9 mouse cellular contexts compared by ENCODE assay signal in genomic region chr8:61228678-61229077, GRCm38 (mm10). TPM values are rescaled to one million over a fixed set of nuclear protein-coding genes. Genes with fewer than 3 reads are reported as not detected.
DNase-seq lines count a peak whose midpoint lies in the region; ATAC-seq and TF ChIP-seq lines count a peak whose summit lies in the region.
"Had no signal": no experiment of that assay in that cellular context is flagged by ENCODE, and none has a peak within 500 bp of the region (broad histone marks: within the 10 kb centered on the region; RNA-seq: fewer than 3 reads in every experiment).

No protein-coding gene starts in this region.

- peaks cover 6% of the 10 kb centered on the region; the same call in 1 of the 2 replicates for H3K36me3 ChIP-seq in forebrain, embryonic 14.5 days (ENCODE audit: control insufficient read depth, insufficient read depth, low read length)
- H3K36me3 ChIP-seq in hindbrain, embryonic 14.5 days (replicated peaks; ENCODE audit: control insufficient read depth, insufficient read depth), result no peaks in the 10 kb centered on the region
- H3K36me3 ChIP-seq in neural tube, embryonic 13.5 days, result no peaks in the 10 kb centered on the region

- 77% methylated on average over 8 of the region's 8 CpGs for WGBS in forebrain, embryonic 14.5 days
- WGBS in hindbrain, embryonic 14.5 days, result 69% methylated on average over 8 of the region's 8 CpGs
- WGBS in neural tube, embryonic 13.5 days, result 68% methylated on average over 8 of the region's 8 CpGs

- H3K4me1 ChIP-seq in forebrain, embryonic 14.5 days (ENCODE audit: control insufficient read depth, insufficient read depth, low read length), result peaks cover 41% of the 10 kb centered on the region
- H3K4me1 ChIP-seq in hindbrain, embryonic 14.5 days (replicated peaks; ENCODE audit: control insufficient read depth, insufficient read depth, low read length), result peaks cover 54% of the 10 kb centered on the region
- peaks cover 71% of the 10 kb centered on the region for H3K4me1 ChIP-seq in neural tube, embryonic 13.5 days (replicated peaks)

- DNase-seq in layer of hippocampus, adult 2 months (ENCODE audit: low spot score in 2 of 2), result no peak
- DNase-seq in layer of hippocampus, adult 11-12 months (ENCODE audit: low spot score), result no peak
- DNase-seq in forebrain, embryonic 14.5 days (ENCODE audit: low spot score), result no peak
- DNase-seq in hindbrain, embryonic 14.5 days (ENCODE audit: low spot score), result no peak
- no peak for DNase-seq in spleen, postnatal 10 days (ENCODE audit: low spot score in 2 of 2)
- DNase-seq in urinary bladder, postnatal 10 days (ENCODE audit: low spot score), result no peak
- DNase-seq: adrenal gland, postnatal 25 days; thymus, postnatal 25 days had no signal

- no peaks in the 10 kb centered on the region for H3K27me3 ChIP-seq in forebrain, embryonic 14.5 days (replicated peaks; ENCODE audit: control insufficient read depth, insufficient read depth, low read length)
- no peaks in the 10 kb centered on the region for H3K27me3 ChIP-seq in hindbrain, embryonic 14.5 days (ENCODE audit: control insufficient read depth, insufficient read depth, low read length)
- no peaks in the 10 kb centered on the region for H3K27me3 ChIP-seq in neural tube, embryonic 13.5 days

- H3K9me3 ChIP-seq in forebrain, embryonic 14.5 days (replicated peaks; ENCODE audit: control insufficient read depth, low read length), result no peaks in the 10 kb centered on the region
- no peaks in the 10 kb centered on the region for H3K9me3 ChIP-seq in hindbrain, embryonic 14.5 days (ENCODE audit: control insufficient read depth, low read length)
- H3K9me3 ChIP-seq in neural tube, embryonic 13.5 days, result no peaks in the 10 kb centered on the region

- H3K9ac ChIP-seq in forebrain, embryonic 14.5 days (ENCODE audit: low read length), result peak overlapping the region; percentile 32; the same call in 1 of the 2 replicates
- H3K9ac ChIP-seq in hindbrain, embryonic 14.5 days, result no peak overlapping the region
- H3K9ac ChIP-seq in neural tube, embryonic 13.5 days, result peak overlapping the region; percentile 38; the same call in 1 of the 2 replicates

- no peak for ATAC-seq in forebrain, embryonic 14.5 days
- no peak for ATAC-seq in hindbrain, embryonic 14.5 days (ENCODE audit: low FRiP score)
- ATAC-seq in neural tube, embryonic 13.5 days (ENCODE audit: low read depth), result no peak

- H3K27ac ChIP-seq in layer of hippocampus, adult 2 months, result no peak overlapping the region
- no peak overlapping the region for H3K27ac ChIP-seq in forebrain, embryonic 14.5 days (ENCODE audit: low read depth, low read length)
- no peak overlapping the region for H3K27ac ChIP-seq in hindbrain, embryonic 14.5 days
- H3K27ac ChIP-seq in neural tube, embryonic 13.5 days (replicated peaks), result no peak overlapping the region

- peak overlapping the region; percentile 82 for H3K4me3 ChIP-seq in layer of hippocampus, adult 2 months
- peak overlapping the region; percentile 9; the same call in 1 of the 2 replicates for H3K4me3 ChIP-seq in forebrain, embryonic 14.5 days (ENCODE audit: low read depth, low read length)
- peak overlapping the region; percentile 87 for H3K4me3 ChIP-seq in hindbrain, embryonic 14.5 days (replicated peaks; ENCODE audit: low read length)
- peak overlapping the region; percentile 73; the same call in 1 of the 2 replicates for H3K4me3 ChIP-seq in neural tube, embryonic 13.5 days

- TF ChIP-seq CTCF in layer of hippocampus, adult 2 months (conservative IDR thresholded peaks at IDR 0.05), result no peak

- peak overlapping the region; percentile 84 for H3K4me2 ChIP-seq in forebrain, embryonic 14.5 days (ENCODE audit: low read length)
- peak overlapping the region; percentile 93 for H3K4me2 ChIP-seq in hindbrain, embryonic 14.5 days (replicated peaks)
- H3K4me2 ChIP-seq in neural tube, embryonic 13.5 days, result peak overlapping the region; percentile 67

RNA-seq across cellular contexts. Expression of gene Sh3rf1, which starts 5.0 kb away (rescaled TPM):
- 10 to 100 TPM; 66.7 to 67.5 TPM for total RNA-seq in layer of hippocampus, adult 2 months (2021)
- 27.1 and 30.9 TPM in 2 replicates for polyA plus RNA-seq in forebrain, embryonic 14.5 days (2014; fragmentation: Nextera tagmentation; extraction: Ambion mirVana)
- 28.8 and 32.2 TPM in 2 replicates for polyA plus RNA-seq in hindbrain, embryonic 14.5 days (2014; fragmentation: Nextera tagmentation; extraction: Ambion mirVana)
- polyA plus RNA-seq in neural tube, embryonic 13.5 days (2015; fragmentation: Nextera tagmentation; extraction: Ambion mirVana), result 19.8 and 22.3 TPM in 2 replicates

Comparison
In these comparisons a context has a peak if more than half of its experiments do, and no peak if none do; other contexts are left out.
1. H3K4me3 ChIP-seq: peak in every context shown above with its lines; median percentile 87 in hindbrain, embryonic 14.5 days; 82 in layer of hippocampus, adult 2 months; 73 in neural tube, embryonic 13.5 days; 9 in forebrain, embryonic 14.5 days.